Mouse (Mus musculus) urinary bladder, postnatal 4 days (tissue): ENCODE results near the gene Arl3.

Experiments used
- DNase-seq, 2 experiments: peaks; one replicate each; pipeline ENCODE4 v3.0.0; 2021 to 2022; ENCODE audit warnings: low spot score in 2 of 2

Gene Arl3

DNA sequence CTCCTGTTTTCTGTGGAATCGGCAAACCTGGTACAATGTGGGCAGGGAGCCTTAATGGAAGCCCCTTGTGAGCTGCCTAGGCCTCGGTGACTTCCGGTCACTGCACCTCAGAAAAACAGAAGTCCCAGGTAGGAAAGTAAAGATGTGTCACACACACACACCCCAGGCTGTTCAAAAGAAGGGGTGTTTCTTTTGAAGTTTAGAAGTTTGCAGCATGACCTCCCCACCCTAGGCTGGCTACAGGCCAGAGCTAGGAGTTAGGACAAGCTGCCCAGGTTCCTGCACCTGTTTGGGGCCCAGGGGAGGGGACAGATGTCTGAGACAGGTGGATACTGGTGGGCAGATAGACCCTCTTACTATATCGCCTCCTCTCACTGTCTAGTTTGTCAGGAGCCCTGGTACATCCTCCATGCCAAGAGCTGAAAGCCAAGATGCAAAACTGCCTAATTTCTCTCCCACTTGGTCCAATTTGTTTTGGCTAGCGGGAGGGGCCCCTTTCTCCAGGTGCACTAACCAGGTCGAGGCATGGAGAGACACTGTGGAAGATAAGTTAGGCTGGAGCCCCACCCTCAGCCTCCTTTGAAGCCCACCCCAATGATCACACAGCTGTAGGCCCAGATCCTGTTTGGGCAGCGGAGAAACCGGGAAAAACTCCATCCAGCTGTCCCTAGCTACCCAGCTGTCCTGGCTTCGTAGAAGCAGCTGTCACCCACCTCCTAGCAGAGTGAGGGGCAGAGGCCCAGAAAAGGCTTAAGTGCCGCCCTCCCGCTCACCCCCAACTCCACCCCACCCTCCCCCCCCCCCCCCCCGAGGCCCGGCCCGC is 55.3 kb downstream of the Arl3 start:
- DNase-seq: no peak

DNA sequence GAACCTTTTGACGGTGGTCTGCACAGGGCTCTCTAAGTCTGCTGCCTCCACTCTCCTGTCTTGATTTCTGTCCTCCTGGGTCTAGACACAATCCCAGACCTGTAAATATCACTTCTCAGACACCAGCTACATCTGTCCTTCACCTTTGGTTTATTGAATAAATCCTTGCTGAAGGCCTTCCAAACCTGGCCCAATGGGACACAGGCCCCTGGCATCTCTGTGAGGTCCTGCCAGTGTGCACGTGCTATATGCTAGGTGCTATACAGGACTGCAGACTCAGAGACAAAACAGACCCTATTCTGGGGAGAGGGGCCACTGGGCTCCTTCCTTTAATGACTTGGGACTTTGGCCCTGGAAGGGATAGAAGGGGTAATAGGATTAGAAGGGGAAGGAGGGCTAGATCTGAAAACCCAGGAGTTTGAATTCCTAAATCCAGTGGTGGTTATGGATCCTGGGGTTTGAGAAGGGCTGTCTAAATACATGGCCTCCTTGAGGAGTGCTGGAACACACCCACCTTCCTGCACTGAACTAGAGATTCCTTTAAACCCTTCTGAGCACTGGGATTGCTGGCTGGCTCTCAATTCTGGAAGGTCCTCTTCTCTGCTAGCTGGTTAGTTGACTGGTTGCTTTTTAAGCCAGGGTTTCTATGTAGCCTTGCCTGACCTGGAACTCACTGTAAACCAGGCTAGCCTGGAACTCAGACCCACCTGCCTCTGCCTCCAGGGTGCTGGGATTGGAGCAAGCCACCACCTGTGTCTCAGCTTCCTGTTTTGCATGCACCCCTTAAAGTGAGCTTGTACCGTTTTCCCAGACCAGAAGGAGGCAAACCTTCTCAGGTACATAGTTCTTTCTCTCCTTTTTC is 56.1 kb downstream of the Arl3 start:
- no peak for DNase-seq

DNA sequence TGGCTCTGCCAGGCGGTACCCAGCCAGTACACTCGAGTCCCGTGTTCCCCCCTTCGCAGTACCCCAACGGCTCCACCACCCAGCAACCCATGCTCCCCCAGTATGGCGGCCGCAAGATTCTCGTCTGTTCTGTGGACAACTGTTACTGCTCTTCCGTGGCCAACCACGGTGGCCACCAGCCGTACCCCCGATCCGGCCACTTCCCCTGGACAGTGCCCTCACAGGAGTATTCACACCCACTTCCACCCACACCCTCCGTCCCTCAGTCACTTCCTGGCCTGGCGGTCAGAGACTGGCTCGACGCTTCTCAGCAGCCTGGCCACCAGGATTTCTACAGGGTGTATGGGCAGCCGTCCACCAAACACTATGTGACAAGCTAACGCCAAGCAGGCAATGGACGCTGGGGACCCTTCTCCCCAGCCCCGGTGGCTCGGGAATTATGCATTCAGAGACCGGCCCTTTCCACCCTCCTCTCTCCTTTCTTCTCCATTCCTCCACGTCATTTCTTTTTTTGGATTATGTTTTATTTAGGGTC is 57.6 kb downstream of the Arl3 start:
- no peak for DNase-seq

DNA sequence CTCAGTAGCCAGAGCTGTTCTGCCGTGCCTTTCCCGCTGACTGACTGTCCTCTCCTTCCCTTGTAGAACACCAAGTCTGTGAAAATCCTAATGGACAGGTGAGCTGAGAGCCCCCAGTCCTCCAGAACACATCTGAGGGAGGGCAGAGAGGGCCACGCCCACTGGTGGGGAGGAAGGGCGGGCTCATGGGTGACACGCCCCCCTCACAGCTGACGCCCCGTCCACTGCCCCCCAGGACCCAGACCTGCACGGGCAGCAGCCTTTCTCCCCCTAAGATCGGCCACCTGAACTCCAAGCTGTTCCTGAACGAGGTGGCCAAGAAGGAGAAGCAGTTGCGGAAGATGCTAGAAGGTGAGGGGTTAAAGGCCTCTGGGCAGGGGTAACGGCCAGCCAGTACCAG is 58.6 kb downstream of the Arl3 start:
- DNase-seq: no peak

DNA sequence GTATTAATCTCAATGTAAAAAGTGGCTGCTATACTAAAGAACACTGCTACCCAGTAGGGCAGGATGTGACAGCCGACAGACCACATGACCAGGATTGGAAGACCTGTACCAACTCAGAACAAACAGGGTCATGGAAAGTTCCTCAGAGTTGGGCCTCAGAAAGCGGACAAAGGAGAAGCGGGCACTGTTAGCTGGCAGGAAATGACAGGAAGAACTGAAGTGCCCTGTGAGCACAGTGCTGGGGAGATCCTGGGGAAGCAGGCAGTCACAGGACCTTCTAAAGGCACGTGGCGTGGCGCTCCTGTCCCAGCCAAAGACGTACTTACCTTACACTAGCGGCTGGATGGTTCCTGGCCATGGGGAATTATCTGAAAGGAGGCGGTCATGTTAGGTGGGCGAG is 61.7 kb downstream of the Arl3 start:
- DNase-seq: no peak

DNA sequence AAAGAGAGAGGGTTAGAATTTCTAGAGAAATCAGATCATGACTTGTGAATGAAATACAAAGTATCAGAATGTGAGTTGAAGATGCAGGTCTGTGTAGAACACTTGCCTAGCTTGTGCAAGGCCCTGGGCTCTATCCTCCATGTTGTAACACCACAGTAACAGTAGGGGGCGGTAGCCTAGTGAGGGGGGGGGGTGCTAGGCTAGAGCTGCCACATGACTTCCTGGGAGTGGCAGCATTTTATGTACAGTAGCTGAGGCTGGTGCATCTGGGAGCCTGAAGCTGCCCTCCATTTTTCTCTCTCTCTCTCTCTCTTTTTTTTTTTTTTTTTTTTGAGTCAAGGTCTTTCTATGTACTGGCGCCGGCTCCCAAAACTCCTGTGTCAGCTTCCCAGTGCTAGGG is 62.2 kb downstream of the Arl3 start:
- DNase-seq: no peak

DNA sequence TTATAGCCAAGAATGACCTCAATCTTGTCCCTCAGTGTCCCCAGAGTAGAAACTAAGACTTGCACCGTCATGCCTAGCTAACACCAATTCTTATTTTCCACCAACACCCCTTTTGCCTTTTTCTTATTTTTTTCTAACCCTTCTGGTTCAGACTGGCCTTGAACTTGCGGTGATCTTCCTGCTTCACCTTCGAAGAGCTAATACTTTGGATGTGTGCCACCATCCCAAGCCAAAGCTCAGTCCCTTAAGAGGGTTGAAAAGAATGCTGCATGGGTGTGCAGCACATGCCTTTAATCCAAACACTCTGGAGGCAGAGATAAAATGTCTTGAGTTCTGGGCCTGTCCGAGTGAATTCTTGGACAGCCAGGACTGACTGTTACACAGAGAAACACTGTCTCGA is 62.6 kb downstream of the Arl3 start:
- no peak for DNase-seq

DNA sequence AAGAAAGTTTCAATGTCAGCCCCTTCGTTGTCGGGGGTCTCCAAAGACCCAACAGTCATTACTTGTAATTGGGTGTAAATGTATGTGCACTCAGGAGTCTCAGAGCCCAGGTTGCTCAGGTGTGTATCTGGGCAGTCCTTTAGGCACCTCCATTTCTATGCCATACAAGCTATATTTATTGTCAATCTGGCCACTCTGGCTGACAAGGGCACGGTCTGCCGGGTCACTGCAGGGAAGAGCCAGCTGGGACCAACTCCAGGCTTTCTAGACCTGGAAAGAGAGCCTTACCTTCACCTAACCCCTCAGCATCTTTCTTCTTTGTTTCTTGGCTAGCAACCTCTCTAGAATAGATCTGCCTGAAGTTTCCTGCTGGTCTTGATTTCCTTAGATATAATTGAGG is 63.3 kb downstream of the Arl3 start:
- DNase-seq: no peak

DNA sequence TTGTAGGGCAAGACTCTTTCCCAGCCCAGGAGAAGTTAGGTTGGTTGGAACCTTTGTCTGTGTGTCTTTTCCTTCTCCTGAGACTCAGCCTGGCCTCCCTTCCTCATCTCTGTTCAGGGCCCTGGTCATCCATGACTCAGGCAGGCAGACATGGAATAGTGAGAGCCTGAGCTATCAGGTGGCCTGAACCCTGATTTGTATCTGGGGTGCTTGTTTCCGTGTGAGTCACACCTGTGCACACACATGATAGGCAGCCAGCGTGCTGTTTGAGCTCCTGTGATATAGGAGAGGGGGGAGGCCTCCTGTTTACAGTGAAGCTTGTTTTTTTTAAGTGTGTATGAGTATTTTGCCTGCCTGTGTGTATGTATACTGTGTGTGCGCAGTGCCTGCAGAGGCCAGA is 63.8 kb downstream of the Arl3 start:
- no peak for DNase-seq

DNA sequence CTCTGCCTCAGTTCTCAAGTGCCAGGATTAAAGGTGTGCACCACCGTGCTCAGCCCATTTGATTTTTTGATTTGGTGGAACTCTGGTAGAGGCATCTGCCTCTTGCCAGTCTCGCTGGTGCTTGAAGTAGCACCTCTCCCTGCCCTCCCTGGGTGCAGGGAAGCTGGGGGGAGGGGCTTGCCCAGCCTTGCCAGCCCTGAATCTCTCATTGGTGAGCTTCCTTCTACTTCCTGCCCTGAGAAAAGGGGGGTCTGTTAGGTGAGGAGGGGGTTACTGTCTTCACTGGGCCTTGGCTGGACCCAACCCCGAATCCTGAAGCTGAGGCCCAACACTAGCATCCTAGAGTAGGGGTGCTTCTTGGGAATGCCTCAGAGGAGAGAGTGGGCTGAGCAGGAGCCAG is 64.3 kb downstream of the Arl3 start:
- DNase-seq: no peak

DNA sequence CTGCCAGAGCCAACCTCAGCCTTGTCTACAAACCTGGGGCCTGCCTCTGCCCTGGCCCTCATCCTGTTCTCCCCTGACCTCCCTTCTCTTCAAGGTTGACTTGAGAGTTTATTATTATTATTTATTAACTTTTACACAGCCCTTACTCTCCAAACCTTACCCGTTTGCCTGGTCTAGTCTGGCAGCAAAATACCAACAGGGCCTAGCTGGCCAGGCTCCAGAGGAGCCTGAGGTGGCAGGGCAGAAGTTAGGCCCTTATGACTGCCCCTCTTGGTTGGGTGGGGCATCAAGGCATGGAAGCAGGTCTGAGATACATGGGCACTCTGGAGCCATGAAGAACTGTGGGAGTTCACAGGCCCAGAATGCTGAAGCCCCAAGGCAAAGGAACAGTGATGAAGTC is 65.2 kb downstream of the Arl3 start:
- DNase-seq: no peak

DNA sequence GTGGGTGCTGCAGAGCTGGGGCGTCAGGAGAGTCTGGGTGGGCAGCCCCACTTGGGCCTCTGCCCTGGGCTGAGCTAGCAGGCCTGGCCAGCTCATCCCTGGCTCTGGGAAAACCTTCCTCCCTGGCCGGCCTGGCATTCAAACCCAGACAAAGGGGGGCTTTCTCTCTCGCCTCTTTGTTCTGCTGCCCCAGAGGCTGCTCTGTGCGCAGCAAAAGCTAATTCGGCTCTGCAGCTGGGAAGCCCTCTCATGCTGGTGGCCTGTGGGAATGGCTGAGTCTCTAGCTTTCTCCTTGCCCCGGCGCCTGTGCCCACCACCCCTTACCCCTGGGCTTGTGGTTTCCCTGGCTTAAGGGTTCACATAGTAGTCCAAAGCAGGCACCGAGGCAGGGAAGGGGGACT is 65.8 kb downstream of the Arl3 start:
- no peak for DNase-seq

DNA sequence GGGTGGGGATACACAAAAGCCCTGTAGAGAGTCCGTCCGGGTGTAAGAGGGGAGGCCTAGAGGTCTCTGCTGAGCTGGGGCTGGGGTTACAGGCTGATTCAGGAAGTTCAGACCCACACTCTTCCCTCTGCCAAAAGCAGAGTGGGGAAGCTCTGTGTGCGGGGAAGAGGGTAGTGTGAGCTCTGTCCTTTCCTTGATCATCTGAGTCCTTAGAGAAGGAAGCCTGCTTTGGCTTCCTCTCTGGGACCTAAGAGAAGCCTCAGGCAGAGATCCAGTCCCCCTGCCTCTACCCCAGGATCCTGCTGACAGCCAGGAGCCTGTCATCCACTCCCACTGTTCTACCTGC is 66.7 kb downstream of the Arl3 start:
- DNase-seq: no peak

DNA sequence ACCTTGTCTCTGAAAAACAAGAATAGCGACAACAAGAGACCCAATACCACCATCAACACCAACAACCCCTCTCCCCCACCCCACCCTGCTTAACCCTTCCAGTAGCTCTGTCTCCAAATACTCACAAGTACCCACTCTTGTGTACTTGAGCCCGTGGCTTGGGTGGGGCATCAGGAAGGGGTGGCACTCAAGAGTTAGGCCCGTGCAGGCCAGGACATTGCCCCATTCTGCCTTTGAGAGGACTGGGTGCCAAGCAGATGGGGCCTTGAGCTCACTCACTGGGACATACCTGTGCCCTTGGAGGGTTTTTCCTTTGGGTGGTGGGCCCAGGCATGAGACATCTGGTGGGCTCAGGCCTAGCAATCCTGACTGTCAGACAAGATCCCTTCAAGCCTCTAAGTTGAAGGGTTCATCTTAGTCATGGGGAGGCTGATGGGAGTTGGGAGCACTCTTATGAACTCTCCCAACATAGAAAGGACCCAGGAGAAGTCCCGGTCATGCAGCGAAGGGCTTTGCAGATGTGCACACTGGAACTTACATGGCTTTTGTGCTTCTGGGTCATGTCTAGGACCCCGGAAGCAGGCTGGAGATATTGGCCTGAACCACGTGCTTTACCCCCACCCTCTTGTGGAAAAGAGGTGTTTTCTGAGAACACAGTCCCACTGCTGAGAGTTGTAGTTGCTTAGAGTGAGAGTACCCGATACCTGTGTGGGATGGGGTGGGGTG is 67.2 kb downstream of the Arl3 start:
- no peak for DNase-seq

DNA sequence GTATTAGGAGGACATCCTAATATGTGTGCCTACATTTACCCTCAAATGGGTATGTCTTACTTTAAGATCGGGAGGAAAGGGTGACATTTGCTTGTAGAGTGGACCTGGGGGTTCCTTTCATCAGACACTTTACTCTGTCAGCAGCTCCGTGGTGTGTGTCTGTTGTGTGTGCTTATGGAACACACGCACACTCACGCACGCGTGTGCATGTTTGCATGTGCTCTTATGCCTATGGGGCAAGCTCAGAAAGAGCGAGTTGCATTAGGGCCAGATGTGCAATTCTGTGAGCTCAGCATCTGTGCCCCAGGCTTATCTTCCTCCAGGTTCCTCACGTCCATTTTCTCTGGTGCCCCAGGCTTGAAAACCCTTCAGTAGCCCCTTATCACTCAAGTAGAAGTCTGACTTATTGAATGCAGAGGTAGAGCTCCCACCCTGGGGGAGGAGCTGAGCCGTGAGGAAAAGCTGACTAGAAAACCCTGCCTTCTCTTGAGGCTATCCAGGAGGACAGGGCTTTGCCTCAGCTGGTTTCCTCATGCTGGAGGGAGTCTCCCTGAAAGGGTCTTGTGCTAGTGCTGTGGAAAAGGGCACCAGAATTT is 68.1 kb downstream of the Arl3 start:
- DNase-seq: no peak

DNA sequence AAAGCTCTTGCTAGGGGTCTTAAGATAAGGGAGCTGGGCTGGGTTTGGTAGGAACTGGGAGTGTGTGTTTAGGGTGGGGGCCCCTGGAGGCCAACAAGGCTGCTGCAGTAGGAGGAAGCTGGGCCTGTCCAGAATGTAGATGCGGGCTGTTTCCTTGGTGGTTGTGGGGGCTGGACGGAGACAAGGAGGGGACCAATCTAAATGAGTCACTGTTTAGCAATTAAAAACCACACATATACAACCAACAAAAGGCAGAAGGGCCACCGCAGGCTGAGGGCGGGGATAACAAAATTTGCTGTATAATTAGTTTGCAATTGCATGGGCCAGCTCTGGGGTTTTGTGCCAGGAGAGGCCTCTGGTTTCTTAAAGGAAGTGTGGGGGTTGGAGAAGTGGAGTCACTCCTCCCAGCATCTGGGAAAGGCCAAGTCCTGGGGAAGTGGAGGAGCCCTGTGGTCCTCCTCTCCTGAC is 68.9 kb downstream of the Arl3 start:
- peak in 1 of 2 experiments; percentile 66 for DNase-seq

DNA sequence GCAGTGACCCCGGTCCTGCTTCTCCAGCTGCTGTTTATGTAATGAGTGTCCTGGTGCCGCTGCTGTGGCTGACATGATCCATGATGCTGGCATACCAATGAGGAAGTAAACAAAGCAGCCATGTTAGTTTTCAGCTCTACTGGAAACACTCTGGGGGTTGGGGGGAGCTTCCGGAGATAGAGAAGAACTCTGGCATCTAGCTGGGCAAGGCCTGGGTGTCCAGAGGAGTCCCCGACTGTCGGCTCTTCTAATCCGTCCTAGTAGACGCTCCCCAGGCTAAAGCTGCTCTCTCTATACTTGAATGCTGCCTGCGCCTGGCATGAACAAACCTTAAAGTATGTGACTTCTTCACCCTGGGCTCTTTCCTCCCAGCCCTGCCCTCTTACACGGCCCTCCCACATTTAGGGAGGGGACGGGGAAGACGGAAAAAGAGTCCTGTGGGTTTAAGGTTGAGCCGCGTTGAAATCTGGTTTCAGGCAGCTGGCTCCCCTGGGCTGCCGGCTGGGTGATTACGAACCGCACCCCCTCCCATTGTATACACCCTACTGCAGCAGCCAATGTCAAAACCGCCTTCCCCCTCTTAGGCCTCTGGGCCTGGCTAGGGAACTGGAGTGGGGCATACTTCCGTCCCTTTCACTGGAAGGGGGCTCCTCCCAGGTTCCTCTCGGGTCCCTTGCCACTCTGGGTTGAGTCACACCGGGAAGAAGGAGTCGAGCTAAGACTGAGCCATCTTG is 69.5 kb downstream of the Arl3 start:
- peak; percentile 81 for DNase-seq

DNA sequence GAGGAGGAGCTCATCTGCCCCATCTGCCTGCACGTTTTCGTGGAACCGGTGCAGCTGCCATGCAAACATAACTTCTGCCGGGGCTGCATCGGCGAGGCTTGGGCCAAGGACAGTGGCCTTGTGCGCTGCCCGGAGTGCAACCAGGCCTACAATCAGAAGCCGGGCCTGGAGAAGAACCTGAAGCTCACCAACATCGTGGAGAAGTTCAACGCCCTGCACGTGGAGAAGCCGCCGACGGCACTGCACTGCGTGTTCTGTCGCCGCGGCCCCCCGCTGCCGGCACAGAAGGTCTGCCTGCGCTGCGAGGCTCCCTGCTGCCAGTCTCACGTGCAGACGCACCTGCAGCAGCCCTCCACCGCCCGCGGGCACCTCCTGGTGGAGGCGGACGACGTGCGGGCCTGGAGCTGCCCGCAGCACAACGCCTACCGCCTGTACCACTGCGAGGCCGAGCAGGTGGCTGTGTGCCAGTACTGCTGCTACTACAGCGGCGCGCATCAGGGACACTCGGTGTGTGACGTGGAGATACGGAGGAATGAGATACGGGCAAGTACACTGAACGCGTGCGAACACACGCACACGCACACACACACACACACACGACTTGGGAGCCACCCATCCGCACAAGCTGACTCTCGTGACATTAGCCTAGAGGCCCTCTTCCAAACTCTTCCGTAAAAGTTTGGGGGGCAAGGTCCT is 70.4 kb downstream of the Arl3 start:
- DNase-seq: peak; percentile 79 to 83

DNA sequence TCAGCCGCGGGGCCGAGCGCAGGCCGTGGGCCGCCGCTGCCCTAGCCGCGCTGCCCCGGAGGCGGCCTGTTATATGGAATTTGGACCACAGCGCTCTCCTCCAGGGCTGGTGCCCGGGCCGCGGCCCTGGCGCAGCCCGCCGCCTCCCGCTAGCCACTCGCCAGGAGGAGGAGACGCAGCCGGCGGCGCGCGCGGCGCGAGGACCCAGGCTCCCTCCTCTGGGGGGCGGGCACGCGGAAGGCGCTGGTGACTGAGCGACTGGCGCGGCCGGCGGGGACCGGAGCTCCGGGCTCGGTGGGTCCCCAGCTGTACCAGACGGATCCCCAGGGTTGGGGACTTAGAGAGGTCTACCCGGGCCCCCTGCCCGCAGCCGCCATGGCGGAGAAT is 70.9 kb downstream of the Arl3 start:
- DNase-seq: peak in 1 of 2 experiments; percentile 70

DNA sequence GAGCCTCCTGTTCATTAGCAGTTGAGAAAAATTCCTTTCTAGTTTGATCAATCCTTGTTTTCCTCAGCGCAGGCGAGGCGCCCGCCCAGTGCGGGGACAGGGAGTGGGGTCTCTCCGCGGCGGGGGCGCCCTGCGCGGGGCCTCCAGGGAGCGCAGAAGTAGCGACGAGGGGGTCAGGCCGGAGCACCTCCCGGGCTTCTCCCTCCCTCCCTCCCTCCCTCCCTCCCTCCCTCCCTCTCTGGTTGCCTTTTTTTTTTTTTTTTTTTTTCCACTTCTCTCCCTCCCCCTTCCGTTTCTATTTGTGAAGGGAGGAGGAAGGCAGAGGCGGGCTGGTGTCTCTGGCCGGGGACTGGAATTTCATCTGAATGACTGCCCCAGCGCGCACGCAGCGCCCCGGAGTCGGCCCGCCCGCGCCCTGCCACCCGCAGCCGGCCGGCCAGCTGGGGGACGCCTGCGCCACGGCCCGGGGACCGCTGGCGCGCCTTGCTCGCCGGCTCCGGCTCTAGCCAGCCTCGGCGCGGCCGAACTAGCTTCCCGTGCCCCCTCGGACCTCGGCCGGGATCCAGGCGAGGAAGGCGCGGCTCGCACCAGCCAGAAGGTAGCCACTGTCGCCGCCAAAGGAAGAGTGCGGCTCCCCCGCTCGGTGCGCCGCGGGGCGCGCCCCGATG is 71.5 kb downstream of the Arl3 start, which contains the start of gene Trim8:
TSS of gene Trim8 (plus strand) at position 302 of the 668 bp plus-strand sequence.
- peak; percentile 83 to 84 for DNase-seq
